Mouse (Mus musculus): ENCODE measurements at regions not wholly inside any gene's neighbourhood (a gene's known extent, or its start where the extent isn't known, plus 50 kb on each side); places are given as distances from the start of the nearest gene placed in this dataset.
"Not testable (repeated sequence)": the region's sequence is repeated elsewhere in the genome, so short reads cannot be mapped to it uniquely, and the experiment has no call there.

DNA sequence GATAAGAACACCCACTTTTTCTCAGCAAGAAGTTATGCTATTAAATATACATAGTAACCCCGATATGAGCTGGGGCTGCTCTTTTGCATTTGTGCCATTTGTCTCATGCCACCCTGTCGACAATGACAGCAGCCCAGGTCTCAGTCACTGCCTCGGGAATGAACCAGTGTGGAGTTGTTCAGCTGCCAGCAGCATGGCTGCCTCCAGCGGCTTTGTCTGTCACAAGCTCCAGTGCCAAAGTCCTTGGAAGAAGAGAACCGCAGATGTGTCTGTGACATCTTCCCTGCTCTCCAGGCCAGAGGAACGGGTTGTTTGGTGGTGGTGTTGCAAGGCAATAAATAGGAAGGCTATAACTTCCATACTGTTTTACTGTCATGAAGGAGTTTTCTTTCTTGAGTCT lies 130.7 kb downstream of the Cep170 start:
- DNase-seq: no peak

DNA sequence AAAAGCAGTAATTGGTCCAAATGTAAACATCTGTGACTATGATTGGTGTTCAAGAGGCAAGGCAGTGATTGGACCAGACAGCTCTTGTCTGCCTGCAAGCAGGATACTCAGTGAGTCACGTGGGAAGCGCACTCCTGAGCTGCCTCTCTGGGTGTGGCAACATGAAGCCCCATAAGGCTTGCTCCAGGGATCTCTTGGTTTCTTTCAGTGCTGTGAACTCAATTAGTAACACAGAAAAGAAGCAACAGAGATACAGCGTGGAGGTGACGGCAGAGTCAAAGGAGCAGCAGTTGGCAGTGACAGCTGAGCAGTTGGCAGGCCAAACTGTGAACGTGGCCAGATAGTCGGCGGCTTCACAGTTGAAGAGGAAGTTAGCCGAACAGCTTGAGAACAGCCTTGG lies 131.9 kb downstream of the Cep170 start:
- no peak for DNase-seq

DNA sequence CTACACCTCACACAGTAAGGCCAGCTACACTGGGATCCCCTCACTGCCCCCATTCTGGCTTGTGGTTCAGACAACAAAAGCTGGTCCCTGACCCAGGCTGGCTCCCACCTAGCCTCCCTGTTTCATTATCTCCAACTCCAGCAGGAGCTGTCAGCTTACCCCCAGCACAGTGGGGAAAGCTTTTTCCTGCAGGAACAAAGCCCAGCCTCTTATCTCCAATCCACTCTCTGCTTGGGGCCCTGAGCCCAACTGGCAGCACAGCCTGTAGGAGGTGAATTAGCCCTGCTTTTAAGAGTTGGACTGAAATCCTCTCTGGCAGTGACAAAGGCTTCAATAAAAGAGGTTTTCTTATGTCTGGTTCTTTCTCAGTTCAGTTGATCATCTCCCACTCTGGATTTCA lies 138.7 kb downstream of the Cep170 start:
- DNase-seq: no peak

DNA sequence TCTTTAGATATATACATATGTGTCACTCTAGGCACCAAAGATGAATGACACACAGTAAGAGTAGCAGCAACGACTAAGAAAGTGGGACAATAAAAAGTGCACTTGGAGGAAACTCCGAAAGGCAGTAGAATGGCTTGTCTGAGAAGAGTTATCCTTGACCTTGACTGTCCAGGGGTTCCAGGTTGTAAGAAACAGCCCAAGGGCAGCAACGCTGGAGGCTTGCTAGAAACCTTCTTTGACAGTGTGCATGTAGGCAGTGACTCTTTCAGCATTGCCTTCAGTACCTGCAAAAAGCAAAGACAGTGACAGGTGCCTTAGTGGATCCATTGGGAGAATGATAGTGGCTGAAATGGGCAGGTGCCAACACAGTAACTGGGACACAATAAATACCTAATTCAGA lies 142.8 kb downstream of the Cep170 start:
- DNase-seq: no peak

DNA sequence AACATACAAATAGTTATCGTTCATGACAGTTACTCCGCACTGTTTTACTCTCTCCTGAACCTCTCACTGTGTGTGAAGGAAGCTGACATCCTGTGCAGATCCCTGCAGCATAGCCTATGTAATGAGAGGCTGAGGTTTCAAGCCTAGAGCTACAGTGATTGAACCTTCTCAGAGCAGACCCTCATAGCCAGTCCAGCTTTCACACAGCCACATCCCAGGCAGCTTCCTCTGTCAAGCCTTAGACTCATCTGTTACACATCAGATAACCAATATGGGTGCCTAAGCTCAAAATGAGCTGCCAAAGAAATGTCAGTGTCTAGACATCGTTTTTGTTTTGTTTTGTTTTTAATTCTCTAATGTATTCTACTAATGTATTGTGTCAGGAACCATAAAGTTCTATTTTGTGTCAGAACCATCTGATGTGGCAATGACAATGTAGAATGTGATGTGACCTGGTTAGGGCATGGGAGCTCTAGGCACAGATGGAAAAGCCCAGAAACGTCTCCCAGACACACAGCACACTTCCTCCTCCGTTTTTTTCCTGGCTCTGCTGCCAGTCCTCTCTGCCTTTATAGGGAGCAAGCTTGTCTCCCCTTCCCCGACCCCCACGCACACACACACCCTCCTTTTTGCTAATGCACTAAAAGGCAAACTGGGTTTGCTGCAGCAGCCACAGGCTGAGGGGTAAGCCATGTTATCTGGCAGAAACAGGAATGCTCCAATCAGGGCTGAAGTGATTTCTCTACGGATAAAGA lies 146.1 kb downstream of the Cep170 start:
- DNase-seq: no peak

DNA sequence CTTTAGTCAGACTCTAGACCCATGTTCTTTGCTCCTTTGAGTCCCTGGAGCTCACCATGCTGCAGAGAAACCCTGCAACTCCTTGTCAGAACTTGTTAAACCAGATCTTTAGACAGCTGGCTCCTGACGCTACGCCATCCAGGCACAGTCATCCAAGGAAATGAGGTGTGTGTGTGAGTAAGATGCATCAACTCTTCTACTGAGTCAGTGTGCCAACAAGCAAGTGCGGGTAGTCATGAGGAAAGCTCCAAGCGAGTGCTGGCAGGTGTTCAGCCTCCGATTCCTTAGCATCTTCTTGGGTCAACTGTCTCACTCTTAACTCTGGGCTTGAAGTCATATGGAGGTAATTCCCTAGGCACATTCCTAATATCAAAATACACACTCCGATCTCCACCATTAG lies 153.6 kb downstream of the Cep170 start:
- DNase-seq: no peak

DNA sequence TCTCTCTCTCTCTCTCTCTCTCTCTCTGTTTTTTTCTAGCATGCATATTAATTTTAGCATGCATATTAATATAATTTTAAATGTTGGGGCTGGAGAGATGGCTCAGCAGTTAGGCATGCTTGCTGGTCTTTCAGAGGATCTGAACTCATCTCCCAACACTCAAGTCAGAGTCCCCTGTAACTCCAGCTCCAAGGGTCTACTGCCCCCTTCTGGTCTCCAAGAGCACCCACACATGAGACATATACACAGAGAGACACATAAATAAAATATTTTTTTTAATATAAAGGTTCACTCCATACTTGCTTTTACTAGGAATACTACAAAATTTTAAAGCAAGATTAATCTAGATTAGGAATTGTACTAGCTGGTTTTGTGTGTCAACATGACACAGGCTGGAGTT lies 155.2 kb downstream of the Cep170 start:
- no peak for DNase-seq

DNA sequence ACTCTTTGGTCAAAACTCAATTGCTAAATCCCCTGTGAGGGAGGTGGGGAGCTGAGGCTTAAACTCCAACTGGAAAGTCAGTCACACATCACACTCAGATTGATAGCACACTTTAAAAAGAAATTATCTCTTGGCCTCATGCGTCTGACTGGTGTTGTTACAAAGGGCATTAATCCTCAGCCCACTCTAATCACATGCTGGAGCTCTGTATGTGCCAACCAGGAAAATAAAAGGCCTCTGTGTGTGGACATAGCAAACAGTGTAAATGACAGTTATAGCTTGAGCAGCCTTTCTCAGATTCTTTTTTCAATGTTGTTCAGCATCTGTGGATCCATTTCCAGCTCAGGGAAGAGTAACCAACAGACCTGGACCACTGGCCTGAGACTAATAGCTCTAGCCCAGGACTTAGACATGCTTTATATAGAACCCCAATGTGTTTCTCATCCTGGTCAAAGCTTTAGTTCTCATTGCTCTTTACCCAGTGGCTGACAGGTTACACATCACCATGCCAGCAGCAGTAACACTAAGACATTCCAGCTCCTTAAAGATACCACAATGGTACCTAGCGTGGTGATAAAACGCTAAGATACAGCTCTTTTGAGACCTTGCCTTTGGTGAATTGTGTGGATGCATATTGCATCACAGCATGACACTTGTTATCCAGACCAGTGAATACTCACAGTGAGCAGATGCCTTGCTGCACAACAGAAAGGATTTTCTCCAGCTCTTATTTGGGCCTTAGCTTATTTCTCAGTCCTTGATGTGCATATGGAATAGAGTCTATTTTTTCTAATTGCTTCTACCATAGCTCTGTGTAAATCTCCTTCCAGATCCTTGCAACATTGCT lies 158.2 kb downstream of the Cep170 start:
- no peak for DNase-seq

DNA sequence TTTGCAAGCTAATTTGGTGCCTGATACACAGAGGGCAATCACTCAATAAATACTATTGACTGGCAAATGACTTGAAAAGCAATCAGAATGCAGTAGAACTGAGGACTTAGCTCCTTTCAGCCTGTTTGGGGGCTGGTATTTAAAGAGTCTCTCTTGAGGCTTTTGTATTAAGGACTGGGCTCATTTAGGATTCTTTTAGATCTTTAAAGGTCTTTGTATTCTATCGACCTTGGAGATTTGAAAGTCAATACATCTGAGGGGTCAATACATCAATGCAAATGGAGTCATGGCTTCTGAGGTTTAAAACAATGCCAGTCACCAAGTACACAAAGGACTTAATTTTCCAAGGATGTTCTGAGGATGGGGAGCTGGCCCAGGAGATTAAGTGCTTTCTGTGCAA lies 169.6 kb downstream of the Cep170 start:
- no peak for DNase-seq

DNA sequence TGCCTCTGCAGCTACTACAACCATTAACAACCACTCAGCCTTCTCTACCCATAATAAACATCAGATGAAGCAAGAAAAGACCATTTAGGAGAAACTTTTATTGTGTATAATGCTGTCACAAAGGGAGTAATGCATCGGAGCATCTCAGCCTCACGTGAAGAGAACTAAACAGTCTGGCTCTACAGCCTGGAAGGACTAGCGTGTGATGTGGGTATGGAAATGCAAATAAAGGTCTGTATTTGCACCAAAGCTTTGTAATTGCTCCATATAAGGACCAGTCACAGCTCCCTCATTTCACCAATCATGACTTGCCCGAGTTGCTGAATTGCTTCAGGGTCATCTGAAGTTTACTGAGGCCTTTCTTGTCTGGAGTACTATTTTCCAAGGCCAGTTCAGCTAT lies 190.7 kb downstream of the Cep170 start:
- DNase-seq: no peak

DNA sequence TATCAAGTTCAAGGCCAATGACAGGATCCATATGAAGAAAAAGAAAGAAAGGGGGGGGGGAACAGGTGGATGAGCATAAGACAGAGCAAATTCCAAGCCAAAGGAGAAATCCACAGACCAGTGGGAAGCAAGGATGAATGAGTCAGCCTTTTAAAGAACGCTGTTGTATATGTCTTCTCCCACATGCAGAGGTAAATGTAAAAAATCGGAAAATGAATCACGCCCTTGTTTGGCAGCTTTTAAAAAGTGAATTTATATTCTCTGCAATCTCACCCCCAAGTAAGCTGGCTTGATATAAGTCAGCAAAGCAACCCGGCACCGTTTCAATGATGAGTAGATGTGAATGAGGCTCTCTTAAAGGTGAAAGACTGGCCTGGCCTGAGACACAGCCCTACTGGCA lies 191.7 kb downstream of the Cep170 start:
- no peak for DNase-seq

DNA sequence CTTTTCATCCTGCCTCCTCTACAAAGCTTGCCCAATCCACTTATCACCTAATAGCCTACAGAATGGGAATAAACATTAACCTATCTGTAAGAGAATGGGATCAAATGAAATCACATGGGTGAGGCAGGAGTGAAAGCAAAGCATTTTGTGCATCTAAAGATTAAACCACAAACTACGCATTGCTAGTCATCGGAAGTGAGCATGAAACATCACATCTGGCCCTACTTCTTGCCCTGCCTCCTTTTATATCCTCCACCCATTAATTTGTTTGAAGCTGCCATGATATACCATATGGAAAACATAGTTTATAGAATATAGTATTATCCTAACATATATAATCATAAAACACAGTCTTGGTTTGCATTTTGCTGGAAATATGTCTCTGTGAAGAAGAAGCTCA lies 192.6 kb downstream of the Cep170 start:
- DNase-seq: no peak

DNA sequence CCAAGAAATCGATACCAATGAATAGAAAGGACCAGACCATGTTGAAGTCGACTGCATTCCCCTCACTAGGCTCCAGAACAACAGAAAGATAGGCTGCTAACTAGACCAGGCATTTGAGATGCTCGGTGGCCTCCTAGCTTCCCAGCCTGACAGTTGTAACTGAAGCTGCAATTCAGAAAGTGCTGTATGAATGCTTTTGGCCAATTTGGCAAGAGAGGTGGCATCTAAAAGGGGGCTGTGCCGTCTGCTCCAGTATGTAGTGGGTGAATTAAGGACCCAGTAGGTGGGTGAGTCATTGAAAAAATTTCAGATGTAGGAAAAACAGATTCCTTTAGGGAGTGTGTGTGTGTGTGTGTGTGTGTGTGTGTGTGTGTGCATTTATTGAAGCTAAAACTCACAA lies 195.0 kb downstream of the Cep170 start:
- DNase-seq: no peak

DNA sequence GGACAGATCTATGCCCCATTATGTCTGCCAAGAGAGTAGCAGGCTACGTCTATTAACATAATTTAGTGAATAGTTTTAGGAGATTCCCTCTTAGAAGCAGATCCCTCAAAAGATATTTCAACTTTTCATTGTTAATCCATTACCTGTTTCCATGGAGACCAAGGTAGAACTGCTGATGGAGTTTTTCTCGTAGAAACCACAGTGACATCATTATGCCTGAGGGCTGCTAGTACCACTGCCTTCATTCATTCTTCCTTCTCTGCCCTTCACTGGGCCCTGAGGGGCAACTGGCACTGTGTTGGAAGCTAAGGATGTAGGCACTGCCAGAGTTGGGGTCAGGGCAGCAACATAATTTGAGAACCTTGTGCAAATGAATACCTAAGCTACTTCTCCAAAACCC lies 198.2 kb downstream of the Cep170 start:
- no peak for DNase-seq

DNA sequence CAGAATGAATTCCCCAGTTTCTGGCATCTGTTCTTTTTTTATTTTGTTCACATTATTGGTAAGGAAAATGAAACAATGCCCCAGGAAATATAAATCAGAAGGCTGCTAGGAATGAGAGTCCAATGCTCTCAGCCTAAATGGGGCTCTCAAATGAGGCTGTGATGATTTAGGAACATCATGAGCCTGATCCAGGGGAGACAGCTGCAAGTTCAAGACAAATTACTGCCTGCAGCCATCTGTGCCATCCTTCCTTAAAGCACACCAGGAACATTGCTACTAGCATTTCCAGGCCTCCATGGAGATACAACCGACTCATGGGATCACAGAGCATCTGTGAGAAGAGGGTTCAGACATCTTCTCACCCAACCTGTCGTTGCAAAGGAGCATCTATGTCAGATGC lies 219.6 kb downstream of the Cep170 start:
- DNase-seq: no peak

DNA sequence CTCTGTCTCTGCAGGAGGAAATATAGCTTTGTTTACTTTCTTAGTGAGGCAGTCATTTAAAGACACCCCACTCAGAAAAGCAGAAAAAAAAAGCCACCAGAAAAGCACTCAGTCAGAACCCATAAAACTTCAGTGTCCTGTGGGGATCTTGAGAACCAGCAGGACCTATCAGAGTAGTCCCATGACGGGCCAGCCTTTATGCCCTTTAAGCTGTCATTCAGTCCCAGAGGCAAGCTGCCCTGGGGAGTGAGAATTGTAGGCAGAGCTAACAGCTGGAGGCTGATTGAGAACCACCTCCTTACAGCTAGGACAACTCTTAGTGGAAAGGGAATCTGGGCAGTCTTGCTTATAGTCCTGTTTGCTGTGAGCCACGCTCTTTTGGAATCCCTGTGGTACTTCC lies 225.7 kb downstream of the Cep170 start:
- DNase-seq: no peak

DNA sequence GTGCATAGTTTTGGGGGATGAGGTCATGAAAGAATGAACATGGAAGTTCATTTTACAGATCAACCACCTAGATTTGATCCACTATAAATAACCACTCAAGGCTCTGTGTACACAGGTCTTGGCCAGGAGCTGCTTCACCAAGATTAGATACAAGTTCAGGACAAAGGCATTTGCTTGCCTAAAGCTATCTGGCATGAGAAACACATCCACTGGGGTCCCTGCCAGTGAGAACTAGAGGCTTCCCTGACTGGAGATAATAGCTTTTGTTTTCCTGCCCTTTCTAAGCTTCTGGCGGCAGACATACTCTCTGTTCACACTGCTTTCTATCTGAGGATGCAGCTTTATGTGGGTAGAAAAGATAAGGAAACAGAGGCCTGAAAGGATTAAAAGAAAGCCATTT lies 240.2 kb downstream of the Cep170 start:
- no peak for DNase-seq

DNA sequence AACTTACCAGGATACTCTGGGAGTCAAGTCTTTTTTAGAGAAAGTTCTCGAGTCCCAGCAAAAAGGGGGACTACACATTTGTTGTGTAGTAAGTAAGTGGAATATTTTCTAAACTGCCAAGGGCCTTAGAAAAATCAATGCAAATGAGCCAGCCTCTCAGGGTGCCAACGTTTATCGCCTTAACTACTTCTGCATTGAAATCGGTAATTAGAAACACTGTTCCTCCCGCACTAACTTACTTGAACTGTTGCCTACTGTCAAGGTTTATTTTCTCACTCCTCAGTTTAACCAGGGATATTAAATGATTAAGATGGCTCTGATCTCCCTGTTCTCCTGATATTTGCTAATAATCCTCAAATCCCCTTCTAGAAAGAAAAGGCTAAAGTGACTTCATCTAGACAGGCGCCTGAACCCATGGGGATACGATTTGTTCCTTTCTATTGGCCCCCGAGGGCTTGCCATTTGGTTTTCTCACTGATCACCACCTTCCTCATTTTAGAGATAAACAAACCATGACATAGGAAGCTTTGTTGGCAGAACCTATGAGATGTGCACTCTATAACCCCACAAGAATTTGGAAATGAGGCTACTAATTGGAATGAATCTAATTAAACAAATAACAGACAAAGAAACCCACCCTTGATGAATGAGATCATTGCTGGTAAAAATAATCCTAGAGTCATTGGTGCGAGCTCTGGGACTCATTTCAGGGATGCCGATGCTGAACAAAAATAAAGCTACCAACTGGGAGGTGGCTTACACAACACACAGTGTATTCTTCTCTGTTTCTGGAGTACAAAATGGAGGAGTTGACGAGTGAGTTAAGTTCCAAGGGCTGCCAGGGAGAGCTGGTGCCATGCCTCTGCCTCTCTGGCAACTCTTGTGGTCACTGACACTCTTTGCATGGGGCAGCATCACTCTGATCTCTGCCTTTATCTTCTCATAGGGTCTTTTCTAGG lies 255.1 kb downstream of the Cep170 start:
- DNase-seq: no peak

DNA sequence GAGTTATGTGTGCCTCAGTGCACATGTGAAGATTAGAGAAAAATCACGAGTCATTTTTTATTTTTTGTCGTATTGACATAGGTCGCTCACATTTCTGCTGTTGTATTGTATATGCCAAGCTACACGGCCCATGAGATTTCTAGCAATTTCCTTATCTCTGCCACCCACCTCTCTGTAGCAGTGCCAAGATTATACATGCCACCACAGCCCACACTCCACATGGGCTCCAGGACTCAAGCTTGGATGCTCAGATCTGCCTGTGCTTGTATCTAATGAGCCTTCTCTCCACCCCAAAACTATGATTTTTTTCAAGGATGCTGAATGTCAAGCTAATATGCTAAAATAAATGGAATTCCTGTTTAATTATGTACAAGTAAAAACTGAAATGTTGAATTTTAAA lies 259.3 kb upstream of the Pld5 start:
- no peak for DNase-seq

DNA sequence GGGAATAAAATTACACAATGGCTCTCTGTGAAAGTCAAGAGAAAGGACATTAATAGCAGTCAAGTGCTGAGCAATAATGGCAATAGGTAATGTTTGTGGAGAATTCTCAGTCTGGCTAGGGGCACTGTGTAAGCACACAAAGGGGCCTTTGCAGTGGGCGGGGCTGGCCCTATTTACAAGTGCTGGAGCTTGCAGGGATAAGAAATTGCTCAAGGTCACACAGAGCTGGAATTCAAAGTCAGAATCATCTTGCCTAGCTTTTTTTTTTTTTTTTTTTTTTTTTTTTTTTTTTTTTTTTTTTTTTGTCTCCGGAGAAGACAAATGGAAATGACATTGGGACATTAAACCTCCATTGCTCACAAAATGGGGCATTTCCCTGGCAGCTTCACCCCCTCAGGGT lies 253.9 kb upstream of the Pld5 start:
- no peak for DNase-seq

DNA sequence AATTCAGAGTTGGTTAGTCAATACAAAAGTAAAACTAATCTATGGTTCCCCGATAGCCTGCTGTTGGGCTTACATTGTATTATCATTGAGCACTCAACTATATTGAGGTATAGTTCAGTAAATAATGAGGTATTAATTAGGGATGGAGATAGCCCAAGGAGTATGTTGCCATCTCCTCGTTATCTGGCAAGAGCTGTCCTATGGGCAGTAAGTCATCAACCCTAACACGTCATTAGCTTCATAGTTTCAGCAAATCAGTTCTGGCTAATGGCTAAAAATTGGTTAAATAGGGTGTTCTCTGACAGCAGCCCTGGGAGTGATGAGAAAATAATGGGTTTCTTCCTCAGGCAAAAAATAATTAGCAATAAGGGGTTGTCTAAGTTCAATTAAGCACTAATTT lies 236.4 kb upstream of the Pld5 start:
- no peak for DNase-seq

DNA sequence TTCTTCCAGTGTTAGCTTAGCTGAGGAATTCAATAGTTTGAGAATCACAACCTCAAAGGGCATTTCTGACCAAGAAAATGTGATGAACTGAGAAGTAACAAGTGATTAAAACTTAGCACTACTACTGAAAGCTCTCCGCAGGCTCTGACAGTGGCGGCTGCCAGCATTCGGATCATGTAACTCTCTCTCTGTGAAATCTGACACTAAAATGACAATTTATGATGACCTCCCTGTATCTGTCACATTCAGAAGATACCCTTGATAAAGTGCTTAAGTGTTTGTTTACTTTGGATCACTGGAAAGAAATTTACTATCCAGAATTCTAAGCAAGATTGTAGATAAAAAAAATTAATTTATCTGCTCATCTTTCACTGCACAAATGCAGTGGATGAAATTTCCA lies 230.3 kb upstream of the Pld5 start:
- peak; percentile 7 for DNase-seq

DNA sequence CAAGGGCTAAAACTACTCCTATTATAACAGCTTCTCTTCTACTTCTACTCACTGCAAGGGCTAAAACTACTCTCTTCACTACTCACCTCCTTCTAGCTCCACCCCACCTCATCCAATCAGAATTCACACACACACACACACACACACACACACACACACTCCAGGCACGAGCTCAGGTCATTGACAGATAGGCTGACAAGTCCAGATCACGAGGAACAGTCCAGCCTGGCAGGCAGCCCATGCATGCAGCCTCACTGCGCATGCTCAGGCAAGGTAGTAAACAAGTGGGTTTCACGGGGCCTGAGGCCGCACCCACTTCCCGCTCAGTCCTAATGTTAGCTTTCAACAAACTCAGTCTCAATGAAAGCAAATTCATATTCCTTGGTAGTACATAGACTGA lies 229.6 kb upstream of the Pld5 start:
- DNase-seq: not testable (repeated sequence)
